Mouse (Mus musculus) forebrain, embryonic 12.5 days (tissue): ENCODE data around the gene Kmt5a. TPM values are rescaled to one million over a fixed set of nuclear protein-coding genes. Genes with fewer than 3 reads are reported as not detected.

ENCODE experiments used
- ATAC-seq: fragments of 200-750 bp; cut with Nextera tagmentation; 2 replicates; pipeline ENCODE4 v1.8.0; 2017; ENCODE audit warnings: moderate TSS enrichment; ENCODE audit not compliant: low FRiP score
- H3K27ac ChIP-seq: fragments of 300-500 bp; sonication (generic); 2 replicates; pipeline ENCODE4 v1.5.1; 2016; ENCODE audit warnings: mild to moderate bottlenecking
- H3K27me3 ChIP-seq: fragments of 300-500 bp; sonication (generic); 2 replicates; pipeline ENCODE4 v1.6.1; 2016; ENCODE audit warnings: mild to moderate bottlenecking
- H3K36me3 ChIP-seq: fragments of 300-500 bp; sonication (generic); replicated peaks from 2 replicates; pipeline ENCODE4 v1.6.1; 2016; ENCODE audit warnings: mild to moderate bottlenecking
- H3K4me1 ChIP-seq: fragments of 300-500 bp; sonication (generic); 2 replicates; pipeline ENCODE4 v1.6.1; 2016
- H3K4me2 ChIP-seq: fragments of 300-500 bp; sonication (generic); 2 replicates; pipeline ENCODE4 v1.6.1; 2016; ENCODE audit warnings: mild to moderate bottlenecking, moderate library complexity
- H3K4me3 ChIP-seq: fragments of 300-500 bp; sonication (generic); replicated peaks from 2 replicates; pipeline ENCODE4 v1.5.1; 2016; ENCODE audit warnings: mild to moderate bottlenecking
- H3K9ac ChIP-seq: fragments of 300-500 bp; sonication (generic); 2 replicates; pipeline ENCODE4 v1.6.1; 2016; ENCODE audit warnings: mild to moderate bottlenecking
- H3K9me3 ChIP-seq: fragments of 300-500 bp; sonication (generic); 2 replicates; pipeline ENCODE4 v1.6.1; 2016
- WGBS: fragments of 180-500 bp; shearing (Covaris S2); methylation state at CpG from one replicate; pipeline ENCODE4 v1.1.7; 2016; 5-methylcytosine and 5-hydroxymethylcytosine counted together
- polyA plus RNA-seq: library from polyadenylated mRNA; unstranded; fragments of >200 nt; fragmentation: Nextera tagmentation; extraction: Ambion mirVana; gene quantifications from 2 replicates; pipeline ENCODE4 v1.2.1, GENCODE M21; 2016

The Kmt5a gene
- polyA plus RNA-seq, 1 experiment from 2014 or later: 59.7 TPM

GRCm38 (mm10) chr5:124432398-124433012 lies 7.2 kb upstream of the Kmt5a start:
- H3K36me3 ChIP-seq: no peaks in the 10 kb centered on the region
- no peaks in the 10 kb centered on the region for H3K4me1 ChIP-seq
- no peaks in the 10 kb centered on the region for H3K9me3 ChIP-seq
- no peak overlapping the region for H3K27ac ChIP-seq
- no peaks in the 10 kb centered on the region for H3K27me3 ChIP-seq
- H3K4me2 ChIP-seq: no peak overlapping the region
- no peak overlapping the region for H3K4me3 ChIP-seq
- ATAC-seq: peak; percentile 44; the same call in 1 of the 2 replicates
- H3K9ac ChIP-seq: no peak overlapping the region

- no peaks in the 10 kb centered on the region for H3K4me1 ChIP-seq
- no peak overlapping the region for H3K9ac ChIP-seq
- peaks cover under 1% of the 10 kb centered on the region; the same call in 1 of the 2 replicates for H3K27me3 ChIP-seq
- WGBS: 67% methylated on average over 2 of the region's 2 CpGs
- H3K27ac ChIP-seq: no peak overlapping the region
- no peaks in the 10 kb centered on the region for H3K9me3 ChIP-seq
- H3K4me3 ChIP-seq: no peak overlapping the region
- ATAC-seq: no peak
- H3K36me3 ChIP-seq: no peaks in the 10 kb centered on the region
- no peak overlapping the region for H3K4me2 ChIP-seq
Measured at GRCm38 (mm10) chr5:124433048-124433447, 6.7 kb upstream of the Kmt5a start.

GRCm38 (mm10) chr5:124438229-124438628 lies 1.5 kb upstream of the Kmt5a start:
- Histone ChIP-seq H3K36me3 (no peaks in the 10 kb centered on the region), H3K4me3 (no peak overlapping the region), H3K27me3 (peaks cover 4% of the 10 kb centered on the region; the same call in 1 of the 2 replicates), H3K9ac (no peak overlapping the region), H3K4me2 (no peak overlapping the region), H3K4me1 (peaks cover 9% of the 10 kb centered on the region), H3K9me3 (no peaks in the 10 kb centered on the region), H3K27ac (no peak overlapping the region)
- ATAC-seq: no peak
- 94% methylated on average over 5 of the region's 5 CpGs for WGBS

- Histone ChIP-seq H3K9me3 (no peaks in the 10 kb centered on the region), H3K27me3 (peaks cover 4% of the 10 kb centered on the region; the same call in 1 of the 2 replicates), H3K4me1 (peaks cover 9% of the 10 kb centered on the region), H3K4me2 (peak overlapping the region; percentile 98), H3K4me3 (no peak overlapping the region), H3K27ac (no peak overlapping the region), H3K36me3 (no peaks in the 10 kb centered on the region), H3K9ac (no peak overlapping the region)
- no peak for ATAC-seq
- WGBS: 68% methylated on average over 5 of the region's 5 CpGs
Measured at GRCm38 (mm10) chr5:124438746-124439145, 984 bp upstream of the Kmt5a start.

- peak overlapping the region; percentile 76 for H3K4me3 ChIP-seq
- H3K27me3 ChIP-seq: peaks cover 4% of the 10 kb centered on the region; the same call in 1 of the 2 replicates
- no peak; the same call in none of the 2 replicates for ATAC-seq
- H3K27ac ChIP-seq: peak overlapping the region; percentile 89
- H3K9me3 ChIP-seq: no peaks in the 10 kb centered on the region
- under 1% methylated on average over 30 of the region's 30 CpGs for WGBS
- H3K4me1 ChIP-seq: peaks cover 15% of the 10 kb centered on the region
- H3K4me2 ChIP-seq: peak overlapping the region; percentile 98
- H3K9ac ChIP-seq: peak overlapping the region; percentile 80
- no peaks in the 10 kb centered on the region for H3K36me3 ChIP-seq
Measured at GRCm38 (mm10) chr5:124440094-124440701, 468 bp downstream of the Kmt5a start.

- peaks cover 9% of the 10 kb centered on the region for H3K36me3 ChIP-seq
- H3K4me2 ChIP-seq: no peak overlapping the region
- ATAC-seq: no peak
- H3K27ac ChIP-seq: no peak overlapping the region
- 83% methylated on average over 2 of the region's 2 CpGs for WGBS
- H3K4me3 ChIP-seq: no peak overlapping the region
- H3K9ac ChIP-seq: no peak overlapping the region
- H3K27me3 ChIP-seq: peaks cover 4% of the 10 kb centered on the region; the same call in 1 of the 2 replicates
- H3K4me1 ChIP-seq: peaks cover 29% of the 10 kb centered on the region
- H3K9me3 ChIP-seq: no peaks in the 10 kb centered on the region
Measured at GRCm38 (mm10) chr5:124442628-124443027, 2.9 kb downstream of the Kmt5a start.

GRCm38 (mm10) chr5:124444208-124444607 lies 4.5 kb downstream of the Kmt5a start:
- Histone ChIP-seq H3K9ac (no peak overlapping the region), H3K27ac (0 out of 2 replicates have a peak overlapping the region, but pooled peaks have one; percentile 84), H3K27me3 (no peaks in the 10 kb centered on the region), H3K4me1 (peaks cover 29% of the 10 kb centered on the region), H3K9me3 (no peaks in the 10 kb centered on the region), H3K4me3 (no peak overlapping the region), H3K4me2 (peak overlapping the region; percentile 82; the same call in 1 of the 2 replicates), H3K36me3 (peaks cover 24% of the 10 kb centered on the region)
- no peak for ATAC-seq
- WGBS: 70% methylated on average over 3 of the region's 3 CpGs

GRCm38 (mm10) chr5:124444661-124445561 lies 5.2 kb downstream of the Kmt5a start:
- no peaks in the 10 kb centered on the region for H3K9me3 ChIP-seq
- no peaks in the 10 kb centered on the region for H3K27me3 ChIP-seq
- peaks cover 29% of the 10 kb centered on the region for H3K4me1 ChIP-seq
- ATAC-seq: peak; percentile 93
- H3K4me2 ChIP-seq: peak overlapping the region; percentile 82
- peak overlapping the region; percentile 99 for H3K4me3 ChIP-seq
- H3K36me3 ChIP-seq: peaks cover 31% of the 10 kb centered on the region
- H3K27ac ChIP-seq: peak overlapping the region; percentile 84
- H3K9ac ChIP-seq: peak overlapping the region; percentile 98
- WGBS: 6% methylated on average over 52 of the region's 66 CpGs

GRCm38 (mm10) chr5:124445621-124446293 lies 6.0 kb downstream of the Kmt5a start:
- under 1% methylated on average over 44 of the region's 77 CpGs for WGBS
- Histone ChIP-seq H3K9ac (peak overlapping the region; percentile 98), H3K4me3 (peak overlapping the region; percentile 99), H3K9me3 (no peaks in the 10 kb centered on the region), H3K4me2 (peak overlapping the region; percentile 82), H3K4me1 (peaks cover 23% of the 10 kb centered on the region), H3K36me3 (peaks cover 39% of the 10 kb centered on the region), H3K27me3 (no peaks in the 10 kb centered on the region), H3K27ac (peak overlapping the region; percentile 84)
- peak; percentile 72 for ATAC-seq

GRCm38 (mm10) chr5:124446301-124446881 lies 6.7 kb downstream of the Kmt5a start:
- Histone ChIP-seq H3K4me3 (peak overlapping the region; percentile 99), H3K27me3 (no peaks in the 10 kb centered on the region), H3K9me3 (no peaks in the 10 kb centered on the region), H3K9ac (peak overlapping the region; percentile 98), H3K4me2 (peak overlapping the region; percentile 82), H3K27ac (peak overlapping the region; percentile 84), H3K4me1 (peaks cover 20% of the 10 kb centered on the region), H3K36me3 (peaks cover 46% of the 10 kb centered on the region)
- peak; percentile 24; the same call in 1 of the 2 replicates for ATAC-seq
- 3% methylated on average over 15 of the region's 15 CpGs for WGBS

- 70% methylated on average over 6 of the region's 6 CpGs for WGBS
- no peak for ATAC-seq
- Histone ChIP-seq H3K27me3 (no peaks in the 10 kb centered on the region), H3K9ac (peak overlapping the region; percentile 17), H3K27ac (no peak overlapping the region), H3K4me3 (no peak overlapping the region), H3K4me2 (no peak overlapping the region), H3K36me3 (peaks cover 74% of the 10 kb centered on the region), H3K4me1 (peaks cover 19% of the 10 kb centered on the region), H3K9me3 (no peaks in the 10 kb centered on the region)
Measured at GRCm38 (mm10) chr5:124449494-124449893, 9.8 kb downstream of the Kmt5a start.
